Mouse (Mus musculus): Measurements from ENCODE around the gene Erp29. TPM values are rescaled to one million over a fixed set of nuclear protein-coding genes. Genes with fewer than 3 reads are reported as not detected.

Erp29 gene
- total RNA-seq, 2 experiments from 2014 or later, result 225 to 1,033 TPM

DNA sequence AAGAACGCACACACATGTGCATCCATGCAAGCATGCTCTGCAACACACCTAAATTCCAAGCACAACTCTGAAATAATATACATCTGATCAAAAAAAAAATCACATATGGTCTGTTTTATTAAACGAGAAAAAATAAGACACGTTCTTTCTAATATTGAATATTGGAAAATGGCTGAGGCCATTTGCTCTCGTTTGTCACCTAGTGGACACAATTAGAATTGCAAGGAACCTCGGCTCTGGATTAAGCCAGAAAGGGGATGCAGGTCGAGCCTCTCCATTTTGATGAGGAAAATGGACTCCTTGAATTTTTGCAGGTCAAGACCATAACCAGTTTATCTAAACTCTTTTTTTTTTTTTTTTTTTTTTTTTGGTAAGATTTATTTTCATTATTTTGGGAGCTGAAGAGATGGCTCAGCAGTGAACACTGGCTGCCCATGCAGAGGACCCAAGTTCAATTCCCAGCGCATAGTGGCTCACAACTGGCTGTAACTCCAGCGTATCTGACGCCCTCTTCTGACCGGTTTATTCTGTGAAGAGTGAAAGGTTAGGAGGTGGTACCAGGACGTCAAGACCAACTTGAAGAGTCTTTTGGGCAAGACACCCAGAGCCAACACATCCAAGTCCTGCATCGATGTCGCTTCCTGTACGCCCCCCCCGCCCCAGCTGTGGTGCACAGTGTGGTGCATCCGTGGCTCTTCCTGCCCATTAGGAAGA lies 59.5 kb downstream of the Erp29 start:
- ATAC-seq (replicated peaks; ENCODE audit: poor library complexity), result peak; percentile 45; the same call in 1 of the 2 replicates

DNA sequence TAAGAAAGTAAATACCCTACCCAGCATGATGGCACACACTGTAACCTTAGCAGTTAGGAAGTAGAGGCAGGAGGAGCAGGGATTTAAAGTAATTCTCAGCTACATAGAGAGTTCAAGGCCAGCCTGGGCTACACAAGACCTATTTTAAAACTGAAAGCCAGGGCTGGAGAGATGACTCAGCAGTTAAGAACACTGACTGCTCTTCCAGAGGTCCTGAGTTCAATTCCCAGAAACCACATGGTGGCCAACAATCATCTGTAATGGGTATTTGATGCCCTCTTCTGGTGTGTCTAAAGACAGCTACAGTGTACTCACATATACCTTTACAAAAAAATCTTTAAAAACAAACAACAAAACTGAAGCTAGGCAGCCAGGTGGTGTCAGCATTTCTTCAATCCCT lies 62.6 kb downstream of the Erp29 start:
- ATAC-seq (replicated peaks; ENCODE audit: poor library complexity), result no peak

DNA sequence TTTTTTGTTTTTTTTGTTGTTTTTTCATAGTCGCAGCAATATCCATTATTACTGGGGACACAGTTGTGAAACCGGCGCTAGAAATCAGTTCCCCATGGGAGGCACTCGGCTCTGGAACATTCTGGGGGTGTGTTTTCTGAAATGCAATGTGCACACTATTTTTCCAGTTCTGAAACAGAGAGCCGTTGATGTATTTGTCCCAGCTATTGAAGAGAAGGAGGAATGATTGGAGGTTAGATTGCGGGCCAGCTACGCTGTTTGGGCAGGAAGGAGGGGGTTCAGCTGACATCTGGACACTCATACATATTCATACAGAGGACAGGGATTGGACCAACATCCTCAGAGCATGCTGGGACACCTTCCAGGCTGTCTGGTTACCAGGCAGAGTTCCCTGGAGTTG lies 63.2 kb downstream of the Erp29 start:
- no peak for ATAC-seq (replicated peaks; ENCODE audit: poor library complexity)

DNA sequence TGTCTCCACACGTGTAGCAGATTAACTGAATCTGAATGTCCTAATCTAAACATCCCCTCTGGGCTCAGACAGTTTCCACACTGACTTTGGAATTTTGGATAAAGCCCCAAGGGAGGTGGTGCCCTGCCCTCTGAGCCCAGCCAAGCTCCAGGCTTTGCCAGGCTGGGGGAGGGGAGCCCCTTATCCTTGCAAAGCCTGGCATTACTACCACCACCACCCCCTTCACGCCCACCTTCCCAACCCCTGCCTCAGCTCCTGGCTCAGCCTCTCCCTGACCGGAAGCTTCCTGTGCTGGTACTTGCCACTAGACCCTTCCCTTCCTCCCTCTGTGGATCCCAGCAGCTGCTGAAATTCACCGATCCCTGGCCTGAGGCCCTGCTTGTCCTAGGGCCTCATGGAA lies 65.2 kb downstream of the Erp29 start:
- no peak for ATAC-seq (replicated peaks; ENCODE audit: poor library complexity)

DNA sequence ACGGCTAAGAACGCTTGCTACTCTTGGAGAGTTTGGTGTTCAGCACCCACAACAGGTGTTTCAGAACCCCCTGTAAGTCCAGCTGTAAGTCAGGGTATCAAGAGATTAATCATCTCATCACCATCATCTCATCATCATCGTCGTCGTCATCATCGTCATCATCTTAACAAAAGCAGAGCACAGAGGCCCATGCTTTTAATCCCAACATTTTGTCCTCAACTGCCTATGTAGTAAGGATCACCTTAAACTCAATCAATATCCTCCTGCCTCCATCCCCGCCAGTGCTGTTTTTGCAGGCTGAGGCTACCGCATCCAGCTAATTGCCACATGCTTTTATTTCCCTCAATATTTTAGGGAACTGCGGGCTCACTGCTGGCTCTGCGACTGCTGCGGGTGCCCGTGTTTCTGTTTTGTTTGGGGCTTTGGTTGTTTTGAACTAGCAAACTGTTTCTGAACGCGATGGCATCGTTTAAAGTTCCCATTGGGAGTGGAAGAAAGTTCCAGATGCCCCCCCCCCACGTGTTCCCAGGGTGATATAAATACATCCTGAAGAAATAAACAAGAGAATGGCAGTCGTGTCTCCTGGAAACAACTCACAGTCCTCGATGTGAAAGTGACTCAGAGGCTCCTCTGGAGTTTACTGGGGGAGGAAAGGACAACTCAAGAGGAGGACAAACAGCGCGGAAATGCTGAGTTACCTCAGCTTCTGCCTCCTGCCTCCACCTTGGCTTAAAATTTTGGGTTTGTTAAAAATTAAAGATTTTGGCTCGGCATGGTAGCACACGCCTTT lies 66.0 kb downstream of the Erp29 start:
- no peak for ATAC-seq (replicated peaks; ENCODE audit: poor library complexity)

DNA sequence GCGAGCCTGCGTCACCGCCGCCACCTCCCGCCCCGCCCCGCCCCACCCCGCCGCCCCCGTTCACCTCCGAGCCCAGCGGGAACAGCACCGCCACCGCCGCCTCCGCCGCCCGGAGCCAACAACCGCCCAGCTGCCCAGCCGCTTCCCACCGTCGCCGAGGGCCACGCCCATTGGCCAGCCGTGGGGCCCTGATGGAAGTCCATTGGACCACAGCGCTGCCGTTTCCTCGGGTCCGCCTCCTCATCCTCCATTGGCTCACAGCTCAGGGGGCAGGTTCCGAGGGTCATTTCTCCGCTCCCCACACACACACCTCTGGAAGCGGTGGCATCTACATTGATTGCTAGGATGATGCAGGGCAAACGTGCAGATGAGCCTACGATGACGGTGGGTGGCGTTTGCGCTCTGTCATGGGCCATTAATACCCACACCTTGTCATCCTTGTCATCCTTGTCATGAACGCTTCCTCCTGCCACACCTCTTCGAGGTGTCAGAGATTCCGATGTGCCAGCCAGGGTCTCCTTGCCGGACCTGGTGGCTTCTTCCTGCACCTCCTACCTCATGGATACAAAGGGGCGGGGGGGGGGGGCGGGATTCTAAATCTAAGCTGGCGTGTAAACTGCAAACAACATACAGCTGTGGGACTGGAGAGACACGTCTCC lies 66.7 kb downstream of the Erp29 start, which contains the start of gene Trafd1:
TSS of gene Trafd1 (minus strand) at position 172 of the 659 bp plus-strand sequence.
- peak; percentile 93 for ATAC-seq (replicated peaks; ENCODE audit: poor library complexity)

DNA sequence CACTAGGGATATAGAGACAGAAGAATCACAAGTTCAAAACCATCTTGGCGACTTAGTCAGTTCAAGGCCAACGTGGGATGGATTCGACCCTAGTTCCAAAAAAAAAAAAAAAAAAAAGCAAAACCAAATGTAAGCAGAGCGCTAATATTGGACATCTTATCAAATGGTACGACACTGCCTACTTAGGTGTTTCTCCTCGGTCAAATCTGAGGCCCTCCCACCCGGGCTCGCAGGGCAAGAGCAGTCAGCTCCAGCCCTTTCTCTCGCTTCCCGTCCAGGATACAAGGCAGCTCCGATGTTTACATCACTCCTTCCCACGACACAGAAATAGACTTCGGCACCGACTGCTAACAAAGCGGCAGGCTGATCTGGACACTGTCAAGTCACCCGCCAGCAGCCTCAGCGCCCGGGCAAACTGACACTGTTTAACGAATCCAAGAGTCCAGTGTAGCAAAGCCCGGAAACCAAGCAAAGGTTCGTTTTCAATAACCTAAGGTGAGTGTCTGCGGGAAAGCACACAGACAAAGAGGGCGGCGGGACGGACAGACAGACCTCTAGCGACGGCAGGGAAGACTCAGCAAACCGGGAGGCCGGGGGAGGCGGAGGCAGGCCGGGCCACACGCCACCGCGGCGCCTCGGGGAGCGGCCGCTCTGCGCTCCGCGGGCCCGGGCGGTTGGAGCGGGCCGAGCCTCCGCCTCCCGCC lies 67.4 kb downstream of the Erp29 start:
- peak; percentile 18 for ATAC-seq (replicated peaks; ENCODE audit: poor library complexity)

DNA sequence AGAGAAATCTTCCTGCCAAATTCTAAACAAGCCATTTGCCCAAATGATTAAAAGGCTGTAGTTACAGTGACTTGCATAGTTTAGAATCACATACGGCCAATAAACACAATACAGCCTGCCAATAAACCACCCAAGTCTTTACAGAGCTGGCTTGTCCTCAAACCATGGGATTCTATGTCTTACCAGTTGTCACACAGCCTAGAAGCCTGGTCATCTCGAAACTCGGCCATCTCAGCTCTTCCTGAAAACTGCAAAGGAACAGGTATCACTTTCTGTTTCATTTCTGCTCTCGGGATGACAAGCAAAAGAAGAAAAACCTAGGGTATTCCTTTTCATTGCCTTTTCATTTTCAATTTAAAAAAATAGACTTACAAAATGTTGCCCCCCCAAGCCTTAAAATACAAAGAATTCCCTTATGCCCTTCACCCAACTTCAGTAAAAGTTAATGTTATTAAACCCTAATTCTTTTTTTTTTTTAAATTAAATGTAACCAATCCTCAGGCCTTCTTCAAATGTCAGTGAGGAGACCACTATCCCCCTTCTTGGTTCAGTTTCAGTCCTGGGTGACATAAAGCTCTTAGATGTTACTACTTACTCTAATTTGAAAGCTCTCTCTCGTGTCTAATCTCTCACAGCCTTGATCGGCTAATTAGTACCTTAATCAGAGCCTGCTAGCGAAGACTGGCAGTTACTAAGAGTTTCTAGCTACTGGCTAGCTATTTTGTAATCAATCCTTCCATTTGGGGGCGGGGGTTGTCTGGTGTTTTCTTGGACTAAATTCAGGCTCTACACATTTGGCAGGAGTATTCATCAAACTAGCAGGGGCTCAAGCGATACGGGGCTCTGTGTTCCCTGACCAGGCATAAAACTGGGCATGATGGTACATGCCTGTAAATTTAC lies 68.2 kb downstream of the Erp29 start:
- ATAC-seq (replicated peaks; ENCODE audit: poor library complexity), result no peak

DNA sequence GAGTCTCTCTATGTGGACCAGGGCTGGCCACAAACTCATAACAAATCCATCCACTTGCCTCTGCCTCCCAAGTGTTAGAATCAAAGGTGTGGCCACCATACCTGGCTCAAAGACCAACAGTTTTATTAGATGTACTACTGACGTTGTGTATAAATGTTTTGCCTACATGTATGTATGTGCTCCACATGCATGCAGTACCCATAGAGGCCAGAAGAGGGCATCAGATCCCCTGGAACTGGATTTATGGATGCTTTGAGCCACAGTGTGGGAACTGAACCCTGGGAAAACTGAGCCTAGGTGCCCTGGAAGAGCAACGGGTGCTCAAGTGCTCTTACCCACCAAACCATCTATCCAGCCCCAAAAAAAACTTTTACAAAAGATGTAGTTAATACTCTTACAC lies 71.6 kb downstream of the Erp29 start:
- no peak for ATAC-seq (replicated peaks; ENCODE audit: poor library complexity)

DNA sequence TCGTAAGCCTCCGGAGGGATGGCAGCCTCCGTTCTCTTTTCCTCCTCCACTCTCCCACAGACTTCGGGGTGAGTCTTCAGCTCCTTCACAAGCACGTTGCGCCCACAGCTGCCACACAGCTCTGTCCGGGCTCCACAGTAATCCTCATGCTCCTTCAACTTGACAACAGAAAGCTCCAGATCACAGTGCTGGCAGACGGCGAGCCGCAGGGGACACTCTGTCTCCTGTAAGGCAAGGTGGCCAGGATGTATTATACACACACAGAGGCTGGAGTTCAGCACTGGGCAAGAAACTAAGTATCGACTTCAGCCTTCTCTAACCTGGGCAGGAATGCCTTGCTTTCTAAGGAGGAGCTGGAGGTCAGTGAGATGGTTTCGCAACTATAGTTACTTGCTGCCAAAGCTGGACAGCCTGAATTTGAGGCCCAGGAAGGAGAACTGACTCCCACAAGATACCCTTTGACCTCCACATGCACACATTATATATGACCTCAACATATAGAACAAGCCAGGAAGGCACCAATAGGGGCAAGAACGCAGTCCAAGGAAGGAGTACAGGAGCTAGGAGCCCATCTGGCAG lies 73.5 kb downstream of the Erp29 start:
- ATAC-seq (replicated peaks; ENCODE audit: poor library complexity), result no peak

Other genes with a start within 250 kb of the Erp29 start
- gene Rpl6, start 248.0 kb downstream of the Erp29 start, total RNA-seq (2015), result 2,970 and 3,030 TPM in 2 replicates
- gene Rpl6, start 248.0 kb downstream of the Erp29 start, total RNA-seq (2017), result 1,387 and 1,567 TPM in 2 replicates
- 16.2 and 22.8 TPM in 2 replicates for gene Hectd4, start 232.3 kb downstream of the Erp29 start, total RNA-seq (2015)
- 6.5 and 9.2 TPM in 2 replicates for gene Hectd4, start 232.3 kb downstream of the Erp29 start, total RNA-seq (2017)
- 29.1 and 36.4 TPM in 2 replicates for gene Trafd1, start 66.9 kb downstream of the Erp29 start, total RNA-seq (2015)
- gene Trafd1, start 66.9 kb downstream of the Erp29 start, total RNA-seq (2017), result 37.5 and 38.5 TPM in 2 replicates
- 35.9 and 39.7 TPM in 2 replicates for gene Naa25, start 54.6 kb downstream of the Erp29 start, total RNA-seq (2015)
- gene Naa25, start 54.6 kb downstream of the Erp29 start, total RNA-seq (2017), result 66.4 and 80.6 TPM in 2 replicates
- 0.34 TPM in 1 of 2 replicates, not detected in the other for gene Tmem116, start 613 bp downstream of the Erp29 start, total RNA-seq (2015)
- 0.34 and 0.42 TPM in 2 replicates for gene Tmem116, start 613 bp downstream of the Erp29 start, total RNA-seq (2017)
- gene Adam1b, start 50.9 kb upstream of the Erp29 start, total RNA-seq (2015), result 0.05 TPM in 1 of 2 replicates, not detected in the other
- 0.25 TPM in 1 of 2 replicates, not detected in the other for gene Adam1b, start 50.9 kb upstream of the Erp29 start, total RNA-seq (2017)
- 1.5 and 2.0 TPM in 2 replicates for gene Adam1a, start 93.0 kb upstream of the Erp29 start, total RNA-seq (2015)
- gene Adam1a, start 93.0 kb upstream of the Erp29 start, total RNA-seq (2017), result 1.2 and 2.3 TPM in 2 replicates
- not detected in 2 replicates for gene Gm42878, start 93.0 kb upstream of the Erp29 start, total RNA-seq (2015)
- gene Gm42878, start 93.0 kb upstream of the Erp29 start, total RNA-seq (2017), result 0.08 TPM in 1 of 2 replicates, not detected in the other
- gene Mapkapk5, start 93.4 kb upstream of the Erp29 start, total RNA-seq (2015), result 102 TPM in 2 replicates
- gene Mapkapk5, start 93.4 kb upstream of the Erp29 start, total RNA-seq (2017), result 115 and 127 TPM in 2 replicates
- 96.3 and 108 TPM in 2 replicates for gene Aldh2, start 141.3 kb upstream of the Erp29 start, total RNA-seq (2015)
- 388 and 445 TPM in 2 replicates for gene Aldh2, start 141.3 kb upstream of the Erp29 start, total RNA-seq (2017)
- gene Acad12, start 166.4 kb upstream of the Erp29 start, total RNA-seq (2015), result 4.1 and 4.5 TPM in 2 replicates
- gene Acad12, start 166.4 kb upstream of the Erp29 start, total RNA-seq (2017), result 1.5 and 4.2 TPM in 2 replicates
- 2.2 and 3.0 TPM in 2 replicates for gene Acad10, start 208.0 kb upstream of the Erp29 start, total RNA-seq (2015)
- gene Acad10, start 208.0 kb upstream of the Erp29 start, total RNA-seq (2017), result 2.1 and 2.4 TPM in 2 replicates
- 18.2 and 26.3 TPM in 2 replicates for gene Brap, start 208.1 kb upstream of the Erp29 start, total RNA-seq (2015)
- gene Brap, start 208.1 kb upstream of the Erp29 start, total RNA-seq (2017), result 42.6 and 51.3 TPM in 2 replicates

All from megakaryocyte progenitor cell, adult 5-6 weeks (primary cell).